Mouse (Mus musculus): ENCODE measurements around the gene Tmem198. TPM values are rescaled to one million over a fixed set of nuclear protein-coding genes. Genes with fewer than 3 reads are reported as not detected.

Tmem198 gene
- polyA plus RNA-seq, 1 experiment from 2014 or later, result 11.6 TPM

DNA sequence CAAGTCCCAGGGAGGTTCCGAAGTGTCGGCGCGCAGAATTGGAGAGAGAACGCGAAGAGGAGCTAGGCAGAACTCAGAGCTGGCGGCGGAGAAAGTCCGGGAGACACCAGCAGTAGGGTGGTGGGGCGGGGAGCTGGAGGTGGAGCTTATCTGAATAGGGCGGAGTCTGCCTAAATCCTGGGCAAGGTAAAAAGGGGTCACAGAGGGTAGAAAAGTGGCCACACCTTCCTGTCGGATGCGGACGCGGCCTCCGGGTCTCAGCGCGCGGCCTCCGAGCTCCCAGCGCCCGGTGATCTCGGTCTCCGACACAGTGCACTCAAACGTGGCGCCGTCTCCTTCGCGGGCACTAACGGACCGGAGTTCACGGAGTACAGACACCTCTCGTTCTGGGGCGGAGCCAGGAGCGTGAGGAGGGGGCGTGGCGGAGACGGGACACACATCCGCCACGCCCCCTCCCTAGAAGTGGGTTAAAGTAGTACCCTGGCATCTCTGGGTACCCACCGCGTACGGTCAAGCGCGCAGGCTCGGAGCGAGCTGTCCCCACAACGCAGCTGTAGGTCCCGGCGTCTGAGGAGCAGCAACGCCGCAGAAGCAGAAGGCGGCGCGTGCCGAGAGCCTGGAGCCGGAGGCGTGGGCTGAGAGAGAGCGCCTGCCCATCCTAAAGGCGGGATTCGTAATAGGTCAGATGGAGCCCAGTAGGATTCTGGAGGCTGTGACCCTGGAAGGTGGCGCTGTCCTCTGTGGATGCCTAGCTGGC lies 8.3 kb downstream of the Tmem198 start:
- WGBS, result under 1% methylated on average over 61 of the region's 62 CpGs
- no peaks in the 10 kb centered on the region for H3K9me3 ChIP-seq (ENCODE audit: control insufficient read depth, low read length)
- DNase-seq (ENCODE audit: low spot score), result peak; percentile 82
- peaks cover 3% of the 10 kb centered on the region; the same call in 1 of the 2 replicates for H3K36me3 ChIP-seq (ENCODE audit: control insufficient read depth, insufficient read depth, low read length)
- peak overlapping the region; percentile 28; the same call in 1 of the 2 replicates for H3K9ac ChIP-seq (ENCODE audit: low read depth, low read length)
- H3K4me1 ChIP-seq (replicated peaks; ENCODE audit: control insufficient read depth, insufficient read depth, low read length), result peaks cover 2% of the 10 kb centered on the region; the same call in 1 of the 2 replicates
- H3K27me3 ChIP-seq (ENCODE audit: control insufficient read depth, insufficient read depth, low read length), result peaks cover 53% of the 10 kb centered on the region
- H3K4me3 ChIP-seq (ENCODE audit: low read depth, low read length), result peak overlapping the region; percentile 43
- peak; percentile 70 for ATAC-seq (ENCODE audit: low FRiP score)
- H3K4me2 ChIP-seq (replicated peaks; ENCODE audit: low read depth, low read length), result peak overlapping the region; percentile 85
- H3K27ac ChIP-seq (ENCODE audit: low read depth, low read length), result no peak overlapping the region

DNA sequence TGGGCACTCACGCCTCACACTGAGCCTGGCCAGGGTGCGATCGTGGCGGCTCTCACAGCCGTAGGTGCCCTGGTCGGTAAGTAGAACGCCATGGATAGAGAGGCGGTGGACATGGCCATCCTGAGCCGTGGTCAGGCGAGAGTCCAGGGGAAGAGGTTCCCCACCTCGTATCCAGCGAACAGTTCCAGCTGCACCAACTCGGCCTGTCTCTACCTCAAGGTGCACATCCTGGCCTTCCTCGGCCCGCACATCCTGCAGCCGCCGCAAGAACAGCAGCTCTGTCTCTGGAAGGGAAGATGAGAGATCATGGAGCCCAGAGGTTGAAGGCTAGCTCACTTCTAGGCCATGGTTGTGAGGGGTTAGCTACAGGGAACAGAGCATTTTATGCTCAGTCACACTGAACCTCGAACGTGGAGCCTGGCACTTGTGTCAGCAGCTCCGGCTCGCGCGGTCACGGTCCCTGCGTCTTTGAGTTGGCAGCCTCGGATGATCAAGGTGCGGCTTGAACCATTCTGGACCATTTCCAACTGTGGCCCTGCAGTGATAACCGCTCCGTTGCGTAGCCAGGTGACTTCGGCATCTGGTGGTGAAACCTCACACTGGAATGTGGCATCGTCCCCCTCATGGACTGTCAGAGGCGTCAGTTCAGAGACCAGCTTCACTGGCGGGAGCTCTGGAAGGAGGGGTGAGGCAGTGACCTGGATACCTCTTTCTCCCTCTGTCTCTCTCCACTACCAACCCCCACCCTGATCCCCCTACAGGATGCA lies 11.6 kb downstream of the Tmem198 start:
- peaks cover 30% of the 10 kb centered on the region for H3K27me3 ChIP-seq (ENCODE audit: control insufficient read depth, insufficient read depth, low read length)

DNA sequence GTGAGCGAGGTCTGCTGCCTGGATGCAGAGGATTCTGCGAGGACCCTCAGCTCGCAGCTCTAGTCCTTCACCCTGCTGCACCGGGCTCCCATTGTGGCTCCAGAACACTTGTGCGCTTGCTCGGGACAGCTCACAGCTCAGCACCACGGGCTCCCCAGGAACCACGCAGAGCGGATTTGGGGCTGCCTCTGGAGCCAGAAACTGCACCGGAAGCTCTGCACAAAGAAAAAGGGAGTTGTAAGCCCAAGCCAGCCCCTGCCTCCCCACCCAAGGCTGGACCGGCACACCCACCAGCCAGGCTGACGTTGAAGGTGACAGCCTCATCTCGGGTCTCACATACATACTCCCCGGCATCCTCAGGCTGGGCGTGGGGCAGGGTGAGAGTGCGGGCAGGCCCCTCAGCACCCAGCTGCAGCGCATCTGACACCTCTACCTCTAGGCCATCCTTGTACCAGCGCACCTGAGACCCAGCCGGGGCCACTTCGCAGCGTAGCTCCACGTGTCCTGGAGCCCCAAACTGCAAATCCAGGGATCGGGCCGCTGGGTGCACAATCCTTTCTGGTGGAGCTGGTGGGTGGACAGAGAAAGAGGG lies 13.3 kb downstream of the Tmem198 start:
- DNase-seq (ENCODE audit: low spot score) (no peak), ATAC-seq (ENCODE audit: low FRiP score) (no peak)
- Histone ChIP-seq H3K4me3 (ENCODE audit: low read depth, low read length) (no peak overlapping the region), H3K27ac (ENCODE audit: low read depth, low read length) (no peak overlapping the region), H3K9me3 (ENCODE audit: control insufficient read depth, low read length) (no peaks in the 10 kb centered on the region), H3K4me2 (replicated peaks; ENCODE audit: low read depth, low read length) (no peak overlapping the region), H3K4me1 (replicated peaks; ENCODE audit: control insufficient read depth, insufficient read depth, low read length) (no peaks in the 10 kb centered on the region), H3K9ac (ENCODE audit: low read depth, low read length) (no peak overlapping the region), H3K27me3 (ENCODE audit: control insufficient read depth, insufficient read depth, low read length) (peaks cover 16% of the 10 kb centered on the region), H3K36me3 (ENCODE audit: control insufficient read depth, insufficient read depth, low read length) (no peaks in the 10 kb centered on the region)
- WGBS, result 34% methylated on average over 24 of the region's 24 CpGs

More for the DNA sequence above, 11.6 kb downstream of the Tmem198 start:
- Histone ChIP-seq H3K4me2 (replicated peaks; ENCODE audit: low read depth, low read length) (no peak overlapping the region), H3K9ac (ENCODE audit: low read depth, low read length) (no peak overlapping the region), H3K27ac (ENCODE audit: low read depth, low read length) (no peak overlapping the region), H3K4me3 (ENCODE audit: low read depth, low read length) (no peak overlapping the region), H3K36me3 (ENCODE audit: control insufficient read depth, insufficient read depth, low read length) (no peaks in the 10 kb centered on the region), H3K4me1 (replicated peaks; ENCODE audit: control insufficient read depth, insufficient read depth, low read length) (peaks cover 2% of the 10 kb centered on the region; the same call in 1 of the 2 replicates), H3K9me3 (ENCODE audit: control insufficient read depth, low read length) (no peaks in the 10 kb centered on the region)
- ATAC-seq (ENCODE audit: low FRiP score) (no peak), DNase-seq (ENCODE audit: low spot score) (no peak)
- 81% methylated on average over 33 of the region's 34 CpGs for WGBS

DNA sequence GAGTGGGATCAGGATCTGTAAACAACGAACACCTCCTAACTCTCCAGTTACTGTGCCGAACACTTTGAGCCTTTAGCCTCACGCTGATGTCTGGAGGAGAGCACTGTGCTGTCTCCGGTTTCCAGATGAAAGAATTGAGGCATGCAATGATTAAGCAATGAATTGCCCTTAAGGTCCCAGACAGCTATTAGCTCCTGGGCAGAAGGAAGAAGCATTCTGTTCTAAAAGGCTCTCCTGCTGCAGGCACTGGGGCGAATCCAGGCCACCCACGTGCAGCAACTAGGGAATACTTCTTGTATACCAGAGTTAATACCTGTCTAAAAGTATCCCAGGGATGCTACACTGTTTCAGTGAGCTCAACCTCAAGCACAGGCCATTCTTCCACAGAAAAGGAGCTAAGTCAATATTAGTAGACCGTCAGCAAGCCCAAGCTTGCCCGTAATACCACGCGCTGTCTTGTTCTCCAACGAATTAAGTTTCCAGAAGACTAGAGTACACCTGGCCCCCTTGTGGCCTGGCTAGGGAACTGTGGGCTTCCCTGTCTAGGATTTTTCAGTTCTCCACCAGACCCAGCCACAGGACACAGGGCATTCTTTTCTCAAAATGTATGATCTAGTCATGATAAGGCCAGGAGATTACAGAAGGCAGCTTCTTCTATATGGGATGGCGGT lies 15.7 kb downstream of the Tmem198 start:
- 49% methylated on average over 12 of the region's 12 CpGs for WGBS
- peaks cover 3% of the 10 kb centered on the region for H3K27me3 ChIP-seq (ENCODE audit: control insufficient read depth, insufficient read depth, low read length)

DNA sequence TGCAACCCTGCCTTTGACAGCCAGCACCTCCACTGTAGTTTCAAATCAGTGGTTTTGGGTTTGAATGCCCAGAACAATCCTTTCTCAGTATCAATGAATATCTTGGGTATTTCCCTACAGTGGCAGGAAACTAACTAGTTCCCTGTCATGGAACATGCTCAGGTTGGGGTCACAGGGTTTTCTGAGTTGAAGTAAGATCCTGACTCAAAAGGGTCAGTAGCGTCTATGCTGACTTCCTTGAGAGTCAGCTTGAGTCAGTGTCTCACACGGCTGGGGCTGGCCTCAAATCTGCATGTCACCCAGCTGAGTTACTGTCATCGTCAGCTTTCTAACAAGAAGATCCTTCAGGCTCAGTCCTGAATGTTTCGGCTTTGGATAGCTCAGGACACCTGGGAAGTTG lies 19.6 kb downstream of the Tmem198 start:
- Histone ChIP-seq H3K4me3 (ENCODE audit: low read depth, low read length) (no peak overlapping the region), H3K9ac (ENCODE audit: low read depth, low read length) (no peak overlapping the region), H3K9me3 (ENCODE audit: control insufficient read depth, low read length) (no peaks in the 10 kb centered on the region), H3K4me2 (replicated peaks; ENCODE audit: low read depth, low read length) (no peak overlapping the region), H3K36me3 (ENCODE audit: control insufficient read depth, insufficient read depth, low read length) (no peaks in the 10 kb centered on the region), H3K4me1 (replicated peaks; ENCODE audit: control insufficient read depth, insufficient read depth, low read length) (no peaks in the 10 kb centered on the region), H3K27me3 (ENCODE audit: control insufficient read depth, insufficient read depth, low read length) (no peaks in the 10 kb centered on the region), H3K27ac (ENCODE audit: low read depth, low read length) (no peak overlapping the region)
- DNase-seq (ENCODE audit: low spot score), result no peak
- WGBS, result 85% methylated on average over 4 of the region's 4 CpGs
- ATAC-seq (ENCODE audit: low FRiP score), result no peak

More for the DNA sequence above, 15.7 kb downstream of the Tmem198 start:
- no peaks in the 10 kb centered on the region for H3K9me3 ChIP-seq (ENCODE audit: control insufficient read depth, low read length)
- ATAC-seq (ENCODE audit: low FRiP score), result no peak
- H3K36me3 ChIP-seq (ENCODE audit: control insufficient read depth, insufficient read depth, low read length), result no peaks in the 10 kb centered on the region
- H3K4me1 ChIP-seq (replicated peaks; ENCODE audit: control insufficient read depth, insufficient read depth, low read length), result no peaks in the 10 kb centered on the region
- H3K27ac ChIP-seq (ENCODE audit: low read depth, low read length), result no peak overlapping the region
- DNase-seq (ENCODE audit: low spot score), result peak; percentile 69
- no peak overlapping the region for H3K4me3 ChIP-seq (ENCODE audit: low read depth, low read length)
- H3K9ac ChIP-seq (ENCODE audit: low read depth, low read length), result peak overlapping the region; percentile 2; the same call in 1 of the 2 replicates
- H3K4me2 ChIP-seq (replicated peaks; ENCODE audit: low read depth, low read length), result no peak overlapping the region

DNA sequence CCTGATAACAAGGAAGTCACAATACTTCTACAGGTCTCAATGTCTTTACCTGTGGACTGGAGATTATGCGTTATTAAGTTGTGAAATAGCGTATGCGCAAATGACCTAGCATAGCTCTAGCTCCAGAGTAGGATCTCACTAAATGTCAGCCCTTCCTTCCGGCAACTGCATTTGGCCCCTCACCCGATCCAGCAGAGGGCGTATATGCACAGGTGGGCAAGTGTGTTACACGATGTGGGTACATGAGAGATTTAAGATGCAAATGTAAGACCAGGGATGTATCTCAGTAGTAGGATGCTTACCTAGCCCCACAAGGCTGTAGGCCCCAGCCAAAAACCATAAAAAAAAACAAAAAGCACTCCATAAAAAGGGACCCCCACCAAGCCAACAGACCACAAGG lies 20.1 kb downstream of the Tmem198 start:
- Histone ChIP-seq H3K27ac (ENCODE audit: low read depth, low read length) (no peak overlapping the region), H3K9me3 (ENCODE audit: control insufficient read depth, low read length) (no peaks in the 10 kb centered on the region), H3K36me3 (ENCODE audit: control insufficient read depth, insufficient read depth, low read length) (no peaks in the 10 kb centered on the region), H3K4me1 (replicated peaks; ENCODE audit: control insufficient read depth, insufficient read depth, low read length) (no peaks in the 10 kb centered on the region), H3K4me2 (replicated peaks; ENCODE audit: low read depth, low read length) (no peak overlapping the region), H3K9ac (ENCODE audit: low read depth, low read length) (no peak overlapping the region), H3K4me3 (ENCODE audit: low read depth, low read length) (no peak overlapping the region), H3K27me3 (ENCODE audit: control insufficient read depth, insufficient read depth, low read length) (peaks cover 1% of the 10 kb centered on the region; the same call in 1 of the 2 replicates)
- WGBS, result 87% methylated on average over 7 of the region's 7 CpGs
- no peak for DNase-seq (ENCODE audit: low spot score)
- no peak for ATAC-seq (ENCODE audit: low FRiP score)

DNA sequence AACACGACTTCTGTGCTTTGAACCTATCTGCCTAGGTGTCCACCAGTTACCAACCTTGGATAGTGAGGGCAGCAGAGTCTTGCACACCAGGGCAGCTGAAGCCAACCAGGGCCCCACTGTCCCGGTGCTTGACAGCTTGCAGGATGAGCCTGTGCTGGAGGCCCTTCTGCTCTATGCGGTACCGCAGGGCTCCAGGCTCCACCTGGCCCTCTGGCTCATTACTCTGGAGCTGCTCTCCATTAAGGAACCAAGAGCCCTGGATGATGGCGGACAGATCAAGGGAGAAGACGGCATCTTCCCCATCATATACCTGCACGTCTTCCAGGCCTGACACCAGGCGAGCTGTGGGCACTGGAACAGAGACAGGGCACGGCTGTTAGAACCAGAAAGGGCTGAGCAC lies 22.6 kb downstream of the Tmem198 start:
- Histone ChIP-seq H3K27ac (ENCODE audit: low read depth, low read length) (no peak overlapping the region), H3K27me3 (ENCODE audit: control insufficient read depth, insufficient read depth, low read length) (peaks cover 6% of the 10 kb centered on the region), H3K9ac (ENCODE audit: low read depth, low read length) (no peak overlapping the region), H3K36me3 (ENCODE audit: control insufficient read depth, insufficient read depth, low read length) (no peaks in the 10 kb centered on the region), H3K4me2 (replicated peaks; ENCODE audit: low read depth, low read length) (no peak overlapping the region), H3K4me3 (ENCODE audit: low read depth, low read length) (no peak overlapping the region), H3K9me3 (ENCODE audit: control insufficient read depth, low read length) (no peaks in the 10 kb centered on the region), H3K4me1 (replicated peaks; ENCODE audit: control insufficient read depth, insufficient read depth, low read length) (0 out of 2 replicates have a peak, but pooled peaks cover 4% of the 10 kb centered on the region)
- DNase-seq (ENCODE audit: low spot score), result no peak
- WGBS, result 97% methylated on average over 9 of the region's 9 CpGs
- no peak for ATAC-seq (ENCODE audit: low FRiP score)

DNA sequence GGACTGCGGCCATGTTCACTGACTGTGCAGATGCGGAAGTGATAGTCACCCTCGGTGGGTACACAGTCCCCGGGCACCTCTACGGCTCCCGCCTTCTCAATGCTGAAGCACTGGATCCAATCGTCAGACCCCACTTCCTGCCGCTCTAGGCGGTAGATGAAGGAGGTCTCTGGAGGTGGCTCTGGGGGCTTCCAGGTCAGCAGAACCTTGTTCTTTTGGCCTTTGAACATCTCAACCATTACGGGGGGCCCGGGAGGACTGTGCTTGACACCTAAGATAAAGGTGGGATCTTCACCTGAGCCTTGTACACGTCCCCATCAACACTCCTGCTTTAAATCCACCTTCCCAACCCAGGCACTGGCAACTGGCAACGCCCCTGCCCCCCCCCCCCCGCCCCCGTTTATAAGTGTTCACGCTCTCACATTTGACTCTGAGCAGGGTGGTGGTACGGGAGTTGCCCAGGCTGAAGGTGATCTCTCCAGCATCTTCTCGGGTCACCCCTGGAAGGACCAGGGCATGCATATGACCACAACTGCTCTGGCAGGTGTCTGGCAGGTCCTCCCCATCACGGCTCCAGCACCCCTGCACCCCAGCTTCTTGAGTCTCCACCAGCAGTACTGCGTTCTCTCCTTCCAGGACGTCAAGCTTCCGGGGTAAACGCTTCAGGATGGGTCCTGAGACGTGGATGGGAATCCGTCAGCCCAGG lies 23.8 kb downstream of the Tmem198 start:
- peaks cover 6% of the 10 kb centered on the region for H3K27me3 ChIP-seq (ENCODE audit: control insufficient read depth, insufficient read depth, low read length)
- no peak overlapping the region for H3K4me2 ChIP-seq (replicated peaks; ENCODE audit: low read depth, low read length)
- 0 out of 2 replicates have a peak, but pooled peaks cover 4% of the 10 kb centered on the region for H3K4me1 ChIP-seq (replicated peaks; ENCODE audit: control insufficient read depth, insufficient read depth, low read length)
- ATAC-seq (ENCODE audit: low FRiP score) (no peak), DNase-seq (ENCODE audit: low spot score) (no peak)
- no peak overlapping the region for H3K4me3 ChIP-seq (ENCODE audit: low read depth, low read length)
- WGBS, result 84% methylated on average over 24 of the region's 25 CpGs
- no peak overlapping the region for H3K9ac ChIP-seq (ENCODE audit: low read depth, low read length)
- no peak overlapping the region for H3K27ac ChIP-seq (ENCODE audit: low read depth, low read length)
- H3K9me3 ChIP-seq (ENCODE audit: control insufficient read depth, low read length), result no peaks in the 10 kb centered on the region
- H3K36me3 ChIP-seq (ENCODE audit: control insufficient read depth, insufficient read depth, low read length), result no peaks in the 10 kb centered on the region

Measured in hindbrain, embryonic 11.5 days (tissue).